Mouse (Mus musculus): ENCODE results near the gene Kyat3.

- TF ChIP-seq CTCF (IDR thresholded peaks at IDR 0.05; ENCODE audit: insufficient read depth, low read length) (no peak), POLR2A (IDR thresholded peaks at IDR 0.05; ENCODE audit: borderline replicate concordance, extremely low read depth, low read depth, low read length) (no peak)
These were observed 33.4 kb downstream of the Kyat3 start for GRCm38 (mm10) chr3:142734291-142734690.

Measured in lung, adult 2 months (tissue).